Mouse (Mus musculus): Measurements from ENCODE around the gene Mpp5.
A peak's percentile ranks its signal among the peaks of the same experiment; 100 is the strongest.

Gene Mpp5

GRCm38 (mm10) chr12:78842429-78842828 lies 93.7 kb downstream of the Mpp5 start:
- peak in 1 of 2 experiments; percentile 55 for DNase-seq (ENCODE audit: low spot score in 2 of 2)

GRCm38 (mm10) chr12:78848246-78848645 lies 99.5 kb downstream of the Mpp5 start:
- DNase-seq (ENCODE audit: low spot score in 2 of 2), result peak in 1 of 2 experiments; percentile 36

- DNase-seq (ENCODE audit: low spot score in 2 of 2), result no peak
These were observed 112.3 kb downstream of the Mpp5 start for GRCm38 (mm10) chr12:78860921-78861495.

- peak; percentile 96 to 99 for DNase-seq (ENCODE audit: low spot score in 2 of 2)
These were observed 113.0 kb downstream of the Mpp5 start, which contains the start of the genes Atp6v1d and Eif2s1 for GRCm38 (mm10) chr12:78861496-78862253. Gene Atp6v1d, minus strand, starts transcription at chr12:78861638. Gene Eif2s1, plus strand, starts transcription at chr12:78861819.

- no peak for DNase-seq (ENCODE audit: low spot score in 2 of 2)
These were observed 113.6 kb downstream of the Mpp5 start for GRCm38 (mm10) chr12:78862254-78862730.

GRCm38 (mm10) chr12:78865434-78865833 lies 116.7 kb downstream of the Mpp5 start:
- DNase-seq (ENCODE audit: low spot score in 2 of 2), result no peak

GRCm38 (mm10) chr12:78868115-78868514 lies 119.4 kb downstream of the Mpp5 start:
- DNase-seq (ENCODE audit: low spot score in 2 of 2), result no peak

GRCm38 (mm10) chr12:78874581-78874980 lies 125.9 kb downstream of the Mpp5 start:
- DNase-seq (ENCODE audit: low spot score in 2 of 2), result no peak

- no peak for DNase-seq (ENCODE audit: low spot score in 2 of 2)
These were observed 141.4 kb downstream of the Mpp5 start for GRCm38 (mm10) chr12:78890062-78890461.

All from urinary bladder, adult 18-20 months (tissue).